ENCODE assay signal across 19 mouse cellular contexts in genomic region chr5:66193218-66193846, GRCm38 (mm10).
"Had no signal": no experiment of that assay in that cellular context is flagged by ENCODE, and none has a peak within 500 bp of the region (broad histone marks: within the 10 kb centered on the region; RNA-seq: fewer than 3 reads in every experiment).

No protein-coding gene starts in this region.

- H3K4me3 ChIP-seq: kidney, embryonic 15.5 days; limb, embryonic 12.5 days; limb, embryonic 15.5 days; midbrain, embryonic 12.5 days; myocyte had no signal

- H3K27me3 ChIP-seq: kidney, embryonic 15.5 days; limb, embryonic 12.5 days; limb, embryonic 15.5 days; midbrain, embryonic 12.5 days had no signal

- H3K4me2 ChIP-seq: kidney, embryonic 15.5 days; limb, embryonic 12.5 days; limb, embryonic 15.5 days; liver, embryonic 11.5 days; lung, embryonic 14.5 days; midbrain, embryonic 12.5 days had no signal

- H3K4me1 ChIP-seq: limb, embryonic 12.5 days; limb, embryonic 15.5 days; midbrain, embryonic 12.5 days had no signal

- H3K9ac ChIP-seq: kidney, embryonic 15.5 days; limb, embryonic 12.5 days; limb, embryonic 15.5 days; liver, embryonic 14.5 days; liver, postnatal 0 days; lung, embryonic 14.5 days; midbrain, embryonic 12.5 days had no signal

- H3K9me3 ChIP-seq: kidney, embryonic 15.5 days; limb, embryonic 12.5 days; limb, embryonic 15.5 days; midbrain, embryonic 12.5 days had no signal

- DNase-seq: kidney, adult 8-10 months; kidney, postnatal 10 days; kidney, postnatal 36 days; left cerebral cortex, postnatal 4 days; liver, postnatal 0 days; lung, embryonic 14.5 days; thymus, adult 2 months; thymus, postnatal 25 days had no signal

- H3K27ac ChIP-seq: kidney, embryonic 15.5 days; limb, embryonic 12.5 days; limb, embryonic 15.5 days; liver, embryonic 14.5 days; macrophage; midbrain, embryonic 12.5 days; stomach, postnatal 0 days had no signal

- H3K36me3 ChIP-seq: kidney, embryonic 15.5 days; limb, embryonic 12.5 days; limb, embryonic 15.5 days; midbrain, embryonic 12.5 days had no signal

- ATAC-seq: liver, postnatal 0 days; lung, postnatal 0 days; midbrain, embryonic 16.5 days had no signal
